Mouse (Mus musculus) bone marrow macrophage, adult 2 months (primary cell): ENCODE results near the gene Vps13d. TPM values are rescaled to one million over a fixed set of nuclear protein-coding genes. Genes with fewer than 3 reads are reported as not detected.

Experiments
- H3K27ac ChIP-seq: 2 replicates; pipeline ENCODE4 v1.5.1; 2012; ENCODE audit warnings: low read depth, low read length; ENCODE audit not compliant: insufficient read depth
- H3K4me1 ChIP-seq: 2 replicates; pipeline ENCODE4 v1.6.1; 2012; ENCODE audit warnings: low read length; ENCODE audit not compliant: control insufficient read depth, insufficient read depth
- H3K4me3 ChIP-seq: 2 replicates; pipeline ENCODE4 v1.5.1; 2012; ENCODE audit warnings: mild to moderate bottlenecking, low read length, moderate library complexity; ENCODE audit not compliant: insufficient read depth
- CTCF ChIP-seq: IDR thresholded peaks from 2 replicates; pipeline ENCODE4 v1.5.1; 2012; ENCODE audit warnings: low read depth, mild to moderate bottlenecking, low read length, moderate library complexity
- POLR2A ChIP-seq: IDR thresholded peaks from 2 replicates; pipeline ENCODE4 v1.6.1; 2012; ENCODE audit warnings: mild to moderate bottlenecking, low read depth, low read length, borderline replicate concordance
- polyA plus RNA-seq: library from polyadenylated mRNA; stranded (reverse); fragments of >200 nt; gene quantifications from 2 replicates; pipeline ENCODE4 v1.2.4, GENCODE M21; 2012; ENCODE audit not compliant: missing spikeins, insufficient read depth, insufficient read length

Vps13d gene
- polyA plus RNA-seq, 1 experiment = 44.8 TPM

- Histone ChIP-seq H3K4me3 (no peak overlapping the region), H3K27ac (no peak overlapping the region), H3K4me1 (peaks cover 13% of the 10 kb centered on the region)
- TF ChIP-seq CTCF = no peak
- no peak for TF ChIP-seq POLR2A
These were observed 64.8 kb downstream of the Vps13d start for GRCm38 (mm10) chr4:145129956-145130548.

GRCm38 (mm10) chr4:145125463-145126220, 69.2 kb downstream of the Vps13d start:
- H3K4me3 ChIP-seq = no peak overlapping the region
- H3K4me1 ChIP-seq = peaks cover 13% of the 10 kb centered on the region
- TF ChIP-seq POLR2A (no peak), CTCF (no peak)
- H3K27ac ChIP-seq = no peak overlapping the region

GRCm38 (mm10) chr4:145124419-145124818, 70.4 kb downstream of the Vps13d start:
- no peak overlapping the region for H3K4me3 ChIP-seq
- TF ChIP-seq POLR2A (no peak), CTCF (no peak)
- H3K27ac ChIP-seq = no peak overlapping the region

GRCm38 (mm10) chr4:145111641-145112040, 83.2 kb downstream of the Vps13d start:
- TF ChIP-seq CTCF = no peak
- H3K4me1 ChIP-seq = peaks cover 20% of the 10 kb centered on the region
- H3K27ac ChIP-seq = peak overlapping the region; percentile 49
- no peak overlapping the region for H3K4me3 ChIP-seq

More at GRCm38 (mm10) chr4:145124419-145124818, 70.4 kb downstream of the Vps13d start:
- H3K4me1 ChIP-seq = peaks cover 8% of the 10 kb centered on the region

GRCm38 (mm10) chr4:145110736-145111135, 84.1 kb downstream of the Vps13d start:
- H3K27ac ChIP-seq = no peak overlapping the region
- H3K4me1 ChIP-seq = peaks cover 20% of the 10 kb centered on the region
- no peak for TF ChIP-seq CTCF
- TF ChIP-seq POLR2A = no peak
- no peak overlapping the region for H3K4me3 ChIP-seq

GRCm38 (mm10) chr4:145106796-145107195, 88.0 kb downstream of the Vps13d start:
- no peak overlapping the region for H3K27ac ChIP-seq
- H3K4me3 ChIP-seq = no peak overlapping the region
- TF ChIP-seq CTCF = no peak
- TF ChIP-seq POLR2A = no peak
- H3K4me1 ChIP-seq = peaks cover 10% of the 10 kb centered on the region

- no peak overlapping the region for H3K4me3 ChIP-seq
- no peak for TF ChIP-seq POLR2A
- no peak for TF ChIP-seq CTCF
- H3K4me1 ChIP-seq = peaks cover 4% of the 10 kb centered on the region; the same call in 1 of the 2 replicates
These were observed 89.5 kb downstream of the Vps13d start for GRCm38 (mm10) chr4:145105319-145105718.

GRCm38 (mm10) chr4:145104917-145105316, 89.9 kb downstream of the Vps13d start:
- no peak for TF ChIP-seq POLR2A
- Histone ChIP-seq H3K27ac (no peak overlapping the region), H3K4me3 (no peak overlapping the region), H3K4me1 (peaks cover 4% of the 10 kb centered on the region; the same call in 1 of the 2 replicates)

More at GRCm38 (mm10) chr4:145105319-145105718, 89.5 kb downstream of the Vps13d start:
- H3K27ac ChIP-seq = no peak overlapping the region

GRCm38 (mm10) chr4:145103617-145104016, 91.2 kb downstream of the Vps13d start:
- H3K27ac ChIP-seq = no peak overlapping the region
- TF ChIP-seq CTCF = no peak
- TF ChIP-seq POLR2A = no peak
- no peak overlapping the region for H3K4me3 ChIP-seq
- peaks cover 9% of the 10 kb centered on the region; the same call in 1 of the 2 replicates for H3K4me1 ChIP-seq

GRCm38 (mm10) chr4:145101823-145102718, 92.7 kb downstream of the Vps13d start:
- Histone ChIP-seq H3K27ac (no peak overlapping the region), H3K4me1 (peaks cover 22% of the 10 kb centered on the region), H3K4me3 (no peak overlapping the region)
- no peak for TF ChIP-seq POLR2A
- no peak for TF ChIP-seq CTCF
